Mouse (Mus musculus) liver, embryonic 16.5 days (tissue): Measurements from ENCODE around the gene Myo9a. TPM values are rescaled to one million over a fixed set of nuclear protein-coding genes. Genes with fewer than 3 reads are reported as not detected.

ENCODE experiments used
- ATAC-seq: fragments of 200-750 bp; cut with Nextera tagmentation; 2 replicates; pipeline ENCODE4 v1.8.0; 2017; ENCODE audit warnings: low read depth, mild to moderate bottlenecking, moderate number of reproducible peaks, moderate library complexity
- H3K27ac ChIP-seq: fragments of 300-500 bp; sonication (generic); 2 replicates; pipeline ENCODE4 v1.5.1; 2014; ENCODE audit warnings: mild to moderate bottlenecking, low read length
- H3K27me3 ChIP-seq: fragments of 300-500 bp; sonication (generic); 2 replicates; pipeline ENCODE4 v1.6.1; 2014; ENCODE audit warnings: low read depth, low read length, mixed read lengths; ENCODE audit not compliant: control insufficient read depth, insufficient read depth
- H3K36me3 ChIP-seq: fragments of 300-500 bp; sonication (generic); 2 replicates; pipeline ENCODE4 v1.6.1; 2014; ENCODE audit warnings: mild to moderate bottlenecking; ENCODE audit not compliant: control insufficient read depth, insufficient read depth
- H3K4me1 ChIP-seq: fragments of 300-500 bp; sonication (generic); 2 replicates; pipeline ENCODE4 v1.6.1; 2014; ENCODE audit warnings: low read depth, low read length, mixed read lengths; ENCODE audit not compliant: control insufficient read depth
- H3K4me2 ChIP-seq: fragments of 300-500 bp; sonication (generic); 2 replicates; pipeline ENCODE4 v1.6.1; 2014; ENCODE audit warnings: low read depth, low read length, mixed read lengths
- H3K4me3 ChIP-seq: fragments of 300-500 bp; sonication (generic); 2 replicates; pipeline ENCODE4 v1.5.1; 2014; ENCODE audit warnings: low read depth, mild to moderate bottlenecking, low read length
- H3K9ac ChIP-seq: fragments of 300-500 bp; sonication (generic); 2 replicates; pipeline ENCODE4 v1.6.1; 2014; ENCODE audit warnings: low read depth, low read length
- H3K9me3 ChIP-seq: fragments of 300-500 bp; sonication (generic); replicated peaks from 2 replicates; pipeline ENCODE4 v1.6.1; 2016; ENCODE audit warnings: low read length; ENCODE audit not compliant: control insufficient read depth
- WGBS: fragments of 180-500 bp; shearing (Covaris S2); extraction: QIAGEN DNeasy Blood & Tissue Kit; methylation state at CpG from one replicate; pipeline ENCODE4 v1.1.7; 2014; ENCODE audit not compliant: insufficient replicate concordance; 5-methylcytosine and 5-hydroxymethylcytosine counted together
- polyA plus RNA-seq: library from polyadenylated mRNA; unstranded; fragments of >200 nt; fragmentation: Nextera tagmentation; extraction: Ambion mirVana; gene quantifications from 2 replicates; pipeline ENCODE4 v1.2.1, GENCODE M21; 2015

The Myo9a gene
- polyA plus RNA-seq, 1 experiment from 2014 or later: 3.1 TPM

DNA sequence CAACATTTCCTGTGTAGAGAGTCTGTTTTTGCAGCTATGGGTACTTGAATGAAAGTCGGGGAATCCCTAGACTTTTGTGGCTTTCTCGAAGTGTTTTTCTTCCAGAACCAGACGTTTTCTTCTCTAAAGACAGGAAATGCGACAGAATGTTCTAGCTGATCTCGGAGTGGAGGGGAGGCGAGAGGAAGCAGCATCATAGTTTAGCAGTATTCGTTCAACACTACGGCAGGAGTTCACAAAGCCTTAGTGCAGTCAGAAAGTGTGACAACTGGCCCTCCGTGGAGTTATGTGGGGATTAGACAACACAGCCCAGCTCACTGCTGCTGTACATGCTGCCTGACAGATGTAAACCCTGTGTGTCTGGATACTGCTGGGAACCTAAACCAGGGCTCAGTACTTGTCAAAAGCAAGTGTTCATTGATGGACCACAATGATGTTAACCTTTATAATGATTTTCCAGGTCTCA is 191.2 kb downstream of the Myo9a start:
- no peak for ATAC-seq
- Histone ChIP-seq H3K9me3 (no peaks in the 10 kb centered on the region), H3K4me2 (no peak overlapping the region), H3K27me3 (no peaks in the 10 kb centered on the region; the same call in 1 of the 2 replicates), H3K4me1 (no peaks in the 10 kb centered on the region), H3K9ac (no peak overlapping the region), H3K27ac (no peak overlapping the region), H3K36me3 (no peaks in the 10 kb centered on the region), H3K4me3 (no peak overlapping the region)
- WGBS: 12% methylated on average over 9 of the region's 9 CpGs

DNA sequence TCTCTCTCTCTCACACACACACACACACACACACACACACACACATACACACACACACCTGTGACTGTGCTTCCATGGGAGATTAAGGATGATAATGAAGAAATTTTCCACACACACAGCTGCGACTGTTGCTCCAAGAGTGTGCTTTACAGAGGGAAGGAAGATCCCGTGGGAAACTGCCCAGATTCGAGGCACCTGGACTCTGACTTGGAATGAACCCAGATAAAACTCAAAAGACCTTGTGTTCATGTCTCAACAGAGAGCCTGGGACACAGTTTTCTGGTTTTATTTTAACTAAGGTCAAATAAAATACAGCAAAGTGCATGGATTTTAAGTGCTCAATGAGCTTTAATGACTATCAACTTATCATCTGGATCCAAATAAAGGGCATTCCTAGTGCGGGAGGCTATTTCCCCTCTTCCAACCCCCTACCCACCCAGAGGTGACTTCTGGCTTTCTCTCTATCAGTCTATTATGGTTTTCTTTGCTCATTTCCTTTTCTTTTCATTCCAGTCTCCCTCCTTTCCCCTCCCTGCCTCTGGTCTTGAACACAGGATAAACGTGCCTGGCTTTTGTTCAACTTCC is 191.9 kb downstream of the Myo9a start:
- Histone ChIP-seq H3K4me3 (no peak overlapping the region), H3K27me3 (no peaks in the 10 kb centered on the region; the same call in 1 of the 2 replicates), H3K4me1 (no peaks in the 10 kb centered on the region), H3K27ac (no peak overlapping the region), H3K36me3 (no peaks in the 10 kb centered on the region), H3K4me2 (no peak overlapping the region), H3K9me3 (no peaks in the 10 kb centered on the region), H3K9ac (no peak overlapping the region)
- WGBS: 38% methylated on average over 5 of the region's 5 CpGs
- no peak for ATAC-seq

DNA sequence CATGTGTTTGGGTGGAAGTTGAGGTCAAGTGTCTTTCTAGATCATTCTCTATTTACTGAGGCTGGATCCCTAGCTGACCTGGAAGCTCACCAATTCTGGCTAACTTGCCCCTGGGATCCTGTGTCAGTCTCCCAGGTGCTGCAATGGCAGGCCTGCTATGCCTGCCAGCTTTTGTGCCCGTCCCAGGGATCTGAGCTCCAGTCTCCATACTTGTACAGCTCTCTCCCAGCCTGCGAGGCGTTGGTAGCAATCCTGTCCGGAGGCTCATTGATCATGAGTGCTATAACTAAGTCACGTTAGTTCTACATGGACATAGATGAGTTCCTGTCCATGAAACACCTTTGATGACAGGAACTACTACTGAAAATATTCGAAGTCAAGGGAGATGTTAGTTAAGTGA is 193.1 kb downstream of the Myo9a start:
- H3K4me1 ChIP-seq: no peaks in the 10 kb centered on the region
- no peak overlapping the region for H3K27ac ChIP-seq
- ATAC-seq: no peak
- no peak overlapping the region for H3K4me3 ChIP-seq
- no peak overlapping the region for H3K9ac ChIP-seq
- H3K9me3 ChIP-seq: no peaks in the 10 kb centered on the region
- peaks cover 3% of the 10 kb centered on the region for H3K27me3 ChIP-seq
- 60% methylated on average over 6 of the region's 6 CpGs for WGBS
- H3K4me2 ChIP-seq: no peak overlapping the region
- H3K36me3 ChIP-seq: no peaks in the 10 kb centered on the region

DNA sequence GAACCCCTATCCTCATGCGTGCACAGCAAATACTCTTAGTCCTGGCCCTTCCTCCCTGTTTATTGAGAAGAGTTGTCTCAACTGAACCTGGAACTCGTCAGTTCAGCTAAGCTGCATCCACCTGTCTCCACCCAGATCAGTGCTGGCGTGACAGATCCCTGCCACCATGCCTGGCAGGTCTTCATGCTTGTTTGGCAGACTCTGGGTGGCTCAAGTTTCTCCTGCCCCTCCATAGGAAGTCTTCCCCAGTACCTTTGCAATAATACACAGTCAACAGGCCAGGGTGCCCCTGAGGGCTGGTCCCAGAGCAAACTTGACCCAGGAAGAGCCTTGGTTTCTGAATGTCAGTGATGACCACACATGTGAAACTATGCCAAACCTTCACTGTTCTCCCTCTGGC is 194.5 kb downstream of the Myo9a start:
- Histone ChIP-seq H3K4me2 (no peak overlapping the region), H3K27ac (no peak overlapping the region), H3K4me3 (no peak overlapping the region), H3K9me3 (no peaks in the 10 kb centered on the region), H3K27me3 (peaks cover 6% of the 10 kb centered on the region), H3K36me3 (no peaks in the 10 kb centered on the region), H3K9ac (no peak overlapping the region), H3K4me1 (no peaks in the 10 kb centered on the region)
- 52% methylated on average over 3 of the region's 3 CpGs for WGBS
- ATAC-seq: no peak

DNA sequence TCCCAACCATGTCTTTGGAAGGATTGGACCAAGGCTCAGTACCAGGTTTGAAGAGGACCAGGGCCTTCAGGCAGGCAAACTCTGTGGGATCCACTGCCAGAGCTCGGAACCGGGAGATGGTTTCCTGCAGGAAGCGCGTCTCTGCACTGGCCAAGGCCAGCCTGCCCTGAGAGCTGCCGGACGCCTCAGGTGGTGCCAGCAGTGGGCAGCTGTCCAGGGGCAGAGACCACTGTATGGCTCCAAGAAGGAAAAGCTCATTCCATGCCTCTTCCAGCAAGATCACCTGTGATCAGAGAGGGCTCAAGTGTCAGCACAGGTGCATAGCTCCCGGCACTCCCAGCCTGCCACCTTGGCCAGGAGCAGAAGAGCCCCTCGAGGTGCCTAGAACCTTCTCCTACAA is 196.6 kb downstream of the Myo9a start:
- H3K36me3 ChIP-seq: no peaks in the 10 kb centered on the region
- no peak overlapping the region for H3K27ac ChIP-seq
- no peak overlapping the region for H3K4me2 ChIP-seq
- ATAC-seq: no peak
- H3K4me3 ChIP-seq: no peak overlapping the region
- WGBS: 65% methylated on average over 8 of the region's 8 CpGs
- no peaks in the 10 kb centered on the region for H3K9me3 ChIP-seq
- peaks cover 6% of the 10 kb centered on the region for H3K27me3 ChIP-seq
- H3K9ac ChIP-seq: no peak overlapping the region
- no peaks in the 10 kb centered on the region for H3K4me1 ChIP-seq

DNA sequence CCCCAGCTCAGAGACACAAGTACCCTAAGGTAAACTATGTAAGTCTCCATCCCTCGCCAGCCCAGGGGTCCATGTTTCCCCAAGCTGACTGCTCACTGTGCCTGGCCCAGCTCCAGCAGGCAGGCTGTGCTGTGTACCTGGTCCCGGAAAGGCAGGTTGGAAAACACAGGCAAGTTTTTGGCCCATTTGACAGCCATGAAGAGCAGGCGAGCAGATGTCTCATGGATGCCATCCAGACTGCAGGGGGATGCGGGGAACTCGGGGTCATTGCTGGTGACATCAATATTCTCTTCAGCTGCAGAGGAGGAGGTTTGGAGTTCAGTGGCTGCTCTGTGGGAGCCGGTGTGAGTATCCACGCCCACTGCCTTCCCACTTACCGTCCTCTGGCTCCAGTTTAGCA is 197.5 kb downstream of the Myo9a start:
- WGBS: 61% methylated on average over 8 of the region's 8 CpGs
- Histone ChIP-seq H3K27me3 (peaks cover 6% of the 10 kb centered on the region), H3K4me2 (no peak overlapping the region), H3K27ac (no peak overlapping the region), H3K9me3 (no peaks in the 10 kb centered on the region), H3K9ac (no peak overlapping the region), H3K4me1 (no peaks in the 10 kb centered on the region), H3K36me3 (no peaks in the 10 kb centered on the region), H3K4me3 (no peak overlapping the region)
- ATAC-seq: no peak

DNA sequence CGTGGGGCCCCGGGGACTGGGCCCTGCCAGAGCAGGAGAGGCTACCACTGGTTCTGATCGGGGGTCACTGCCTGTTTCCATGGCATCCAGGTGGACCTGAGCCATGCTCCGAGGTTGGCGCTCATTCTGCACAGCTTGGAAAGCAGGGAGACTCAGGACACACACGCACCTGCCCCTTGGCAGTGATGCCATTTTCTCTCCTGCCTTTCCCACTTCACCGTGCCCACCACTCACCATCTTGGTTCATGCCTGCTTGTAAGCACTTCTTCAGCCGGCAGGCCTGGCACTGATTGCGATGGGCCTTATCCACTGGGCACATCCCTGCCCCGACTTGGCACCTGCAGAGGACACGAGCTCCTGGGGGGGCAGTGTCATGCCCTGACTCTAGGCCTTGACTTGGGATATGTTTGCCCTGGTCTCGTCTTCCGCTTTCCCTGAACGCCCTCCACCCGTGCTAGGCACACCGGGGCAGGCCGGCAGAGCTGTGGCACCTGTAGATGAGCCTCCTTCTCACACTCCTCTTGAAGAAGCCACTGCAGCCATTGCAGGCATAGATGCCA is 198.1 kb downstream of the Myo9a start:
- Histone ChIP-seq H3K27me3 (peaks cover 6% of the 10 kb centered on the region), H3K4me2 (no peak overlapping the region), H3K9me3 (no peaks in the 10 kb centered on the region), H3K4me3 (no peak overlapping the region), H3K36me3 (no peaks in the 10 kb centered on the region), H3K27ac (no peak overlapping the region), H3K9ac (no peak overlapping the region), H3K4me1 (no peaks in the 10 kb centered on the region)
- WGBS: 73% methylated on average over 17 of the region's 17 CpGs
- ATAC-seq: no peak

DNA sequence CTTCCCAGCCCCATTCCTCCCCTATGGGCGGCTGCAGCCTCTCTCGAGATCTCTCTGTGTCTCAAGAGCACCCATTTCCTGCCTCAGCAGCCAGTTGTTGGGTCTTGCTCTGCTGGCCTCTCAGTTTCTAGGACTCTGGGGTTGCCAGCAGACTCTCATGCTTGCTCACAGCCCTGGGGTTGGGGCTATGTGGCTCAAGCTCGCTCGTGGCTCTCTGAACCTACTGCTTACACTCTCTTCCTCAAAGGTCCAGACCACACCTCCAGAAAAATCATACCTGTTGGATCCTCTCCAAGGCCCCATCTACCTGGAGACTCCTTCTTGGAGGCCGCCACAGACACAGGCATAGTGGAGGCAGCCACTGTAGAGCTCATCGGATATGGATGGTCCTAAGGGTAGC is 198.8 kb downstream of the Myo9a start:
- H3K27me3 ChIP-seq: peaks cover 6% of the 10 kb centered on the region
- WGBS: 49% methylated on average over 6 of the region's 6 CpGs

DNA sequence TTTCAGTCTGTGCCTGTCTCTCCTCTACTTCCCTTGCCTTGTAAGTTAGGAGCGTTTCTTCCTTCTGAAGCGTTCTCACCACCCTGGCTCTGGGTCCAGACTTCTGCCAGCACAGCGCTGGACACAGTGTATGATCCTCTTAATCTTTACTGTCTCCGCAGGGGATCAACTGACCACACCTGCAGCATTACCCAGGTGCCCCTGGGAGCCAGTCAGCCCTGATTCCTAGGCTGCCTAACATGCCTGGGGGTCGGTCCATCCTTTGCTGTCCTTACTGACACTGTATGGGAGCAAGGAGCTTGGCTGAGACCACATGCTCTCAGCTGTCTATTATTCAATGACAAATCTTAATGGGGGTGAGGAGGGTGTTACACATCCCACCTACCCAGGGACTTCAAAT is 199.3 kb downstream of the Myo9a start:
- Histone ChIP-seq H3K4me3 (no peak overlapping the region), H3K4me1 (no peaks in the 10 kb centered on the region), H3K36me3 (no peaks in the 10 kb centered on the region), H3K9me3 (no peaks in the 10 kb centered on the region), H3K27me3 (peaks cover 6% of the 10 kb centered on the region), H3K27ac (no peak overlapping the region), H3K4me2 (no peak overlapping the region), H3K9ac (no peak overlapping the region)
- ATAC-seq: no peak
- 85% methylated on average over 5 of the region's 5 CpGs for WGBS

More for the DNA sequence above, 198.8 kb downstream of the Myo9a start:
- no peak overlapping the region for H3K4me3 ChIP-seq
- no peak overlapping the region for H3K27ac ChIP-seq
- no peaks in the 10 kb centered on the region for H3K9me3 ChIP-seq
- no peak overlapping the region for H3K4me2 ChIP-seq
- H3K9ac ChIP-seq: no peak overlapping the region
- no peak for ATAC-seq
- H3K4me1 ChIP-seq: no peaks in the 10 kb centered on the region
- no peaks in the 10 kb centered on the region for H3K36me3 ChIP-seq
